In the genomic region with DNA sequence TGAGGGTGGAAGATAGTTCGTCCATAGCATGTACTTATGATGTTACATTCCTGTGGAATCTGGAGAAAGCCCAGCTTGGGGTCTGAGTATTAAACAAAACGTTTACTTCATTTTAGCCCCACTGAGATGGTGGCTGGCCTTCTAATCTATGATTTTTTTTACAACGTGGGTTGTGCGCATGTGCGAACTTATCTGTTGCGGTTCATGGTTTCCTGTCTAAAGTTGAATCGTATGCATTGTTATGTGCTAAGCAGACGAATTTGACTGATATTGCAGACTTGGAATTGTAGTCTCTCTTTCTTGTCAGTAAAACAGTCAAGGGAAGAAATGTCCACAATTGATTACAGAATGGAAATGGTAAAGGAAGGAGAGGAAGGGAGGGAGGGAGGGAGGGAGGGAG, we compare ENCODE assay signal across 15 mouse cellular contexts. TPM values are rescaled to one million over a fixed set of nuclear protein-coding genes. Genes with fewer than 3 reads are reported as not detected.
A peak's percentile ranks its signal among the peaks of the same experiment; 100 is the strongest.
DNase-seq lines count a peak whose midpoint lies in the region; ATAC-seq lines count a peak whose summit lies in the region.
"Had no signal": no experiment of that assay in that cellular context is flagged by ENCODE, and none has a peak within 500 bp of the region (broad histone marks: within the 10 kb centered on the region; RNA-seq: fewer than 3 reads in every experiment).

No protein-coding gene starts in this region.

- peaks cover 24% of the 10 kb centered on the region for H3K27me3 ChIP-seq in megakaryocyte, embryonic 14.5 days (replicated peaks)
- no peaks in the 10 kb centered on the region for H3K27me3 ChIP-seq in liver, embryonic 15.5 days
- H3K27me3 ChIP-seq: embryonic facial prominence, embryonic 13.5 days had no signal

- peak overlapping the region; percentile 4 for H3K4me3 ChIP-seq in megakaryocyte, embryonic 14.5 days (replicated peaks)
- H3K4me3 ChIP-seq in liver, embryonic 15.5 days (replicated peaks): no peak overlapping the region
- H3K4me3 ChIP-seq: embryonic facial prominence, embryonic 13.5 days had no signal

- peaks cover 25% of the 10 kb centered on the region for H3K4me1 ChIP-seq in megakaryocyte, embryonic 14.5 days
- peaks cover 25% of the 10 kb centered on the region for H3K4me1 ChIP-seq in liver, embryonic 15.5 days (replicated peaks)
- H3K4me1 ChIP-seq: embryonic facial prominence, embryonic 13.5 days had no signal

- H3K9ac ChIP-seq in liver, embryonic 15.5 days: no peak overlapping the region
- H3K9ac ChIP-seq: embryonic facial prominence, embryonic 13.5 days had no signal

- 0 out of 2 replicates have a peak overlapping the region, but pooled peaks have one; percentile 52 for H3K27ac ChIP-seq in liver, embryonic 15.5 days (replicated peaks)
- H3K27ac ChIP-seq: embryonic facial prominence, embryonic 13.5 days; hindbrain, postnatal 0 days; kidney, postnatal 0 days had no signal

- ATAC-seq in megakaryocyte, adult 5-6 weeks (ENCODE audit: poor library complexity, severe bottlenecking): no peak
- no peak for ATAC-seq in liver, embryonic 15.5 days (ENCODE audit: insufficient read depth)
- ATAC-seq: forebrain, embryonic 16.5 days; hindbrain, postnatal 0 days had no signal

- H3K36me3 ChIP-seq in megakaryocyte, embryonic 14.5 days (replicated peaks; ENCODE audit: low read length): no peaks in the 10 kb centered on the region
- no peaks in the 10 kb centered on the region for H3K36me3 ChIP-seq in liver, embryonic 15.5 days (replicated peaks)

- peak; percentile 51 for DNase-seq in c-Kit-positive CD71-positive TER-119-positive erythroid progenitor cells, embryonic 14.5 days (ENCODE audit: low spot score)
- DNase-seq in thymus, postnatal 36 days: peak; percentile 15 to 20
- no peak for DNase-seq in frontal cortex, postnatal 10 days (ENCODE audit: low spot score in 2 of 2)
- DNase-seq in spleen, adult 18-20 months: no peak
- no peak for DNase-seq in lung, adult 18-20 months
- DNase-seq: cerebellum, adult 9-10 months; lung, postnatal 4 days; retina, postnatal 1 day had no signal

- peaks cover 15% of the 10 kb centered on the region; the same call in 1 of the 2 replicates for H3K9me3 ChIP-seq in megakaryocyte, embryonic 14.5 days
- H3K9me3 ChIP-seq in liver, embryonic 15.5 days (replicated peaks): no peaks in the 10 kb centered on the region
- H3K9me3 ChIP-seq: embryonic facial prominence, embryonic 13.5 days had no signal

- peak overlapping the region; percentile 27; the same call in 1 of the 2 replicates for H3K4me2 ChIP-seq in liver, embryonic 15.5 days
- H3K4me2 ChIP-seq: embryonic facial prominence, embryonic 13.5 days had no signal

- WGBS in liver, embryonic 15.5 days (ENCODE audit: insufficient replicate concordance): 22% methylated on average over 8 of the region's 8 CpGs

RNA-seq across cellular contexts. Expression of a gene that starts 17.9 kb away (rescaled TPM):
- polyA plus RNA-seq in megakaryocyte, embryonic 14.5 days (2012; ENCODE audit: insufficient read depth, low replicate concordance): not detected in 2 replicates
- total RNA-seq in megakaryocyte, adult 5-6 weeks (2015): not detected in 2 replicates
- total RNA-seq in megakaryocyte, adult 5-6 weeks (2017): 0.11 and 0.28 TPM in 2 replicates
- polyA plus RNA-seq in liver, embryonic 15.5 days (2015; fragmentation: Nextera tagmentation; extraction: Ambion mirVana): 0.73 and 0.74 TPM in 2 replicates

RNA-seq across cellular contexts. Expression of a gene that starts 34.7 kb away (rescaled TPM):
- 3.2 and 7.6 TPM in 2 replicates for polyA plus RNA-seq in megakaryocyte, embryonic 14.5 days (2012; ENCODE audit: insufficient read depth, low replicate concordance)
- 27.4 and 32.4 TPM in 2 replicates for total RNA-seq in megakaryocyte, adult 5-6 weeks (2015)
- 37.8 and 44.9 TPM in 2 replicates for total RNA-seq in megakaryocyte, adult 5-6 weeks (2017)
- 16.7 and 16.9 TPM in 2 replicates for polyA plus RNA-seq in liver, embryonic 15.5 days (2015; fragmentation: Nextera tagmentation; extraction: Ambion mirVana)

Comparison
In these comparisons a context has a peak if more than half of its experiments do, and no peak if none do; other contexts are left out.
1. DNase-seq: peak in c-Kit-positive CD71-positive TER-119-positive erythroid progenitor cells, embryonic 14.5 days (single experiment) and thymus, postnatal 36 days (2 of 2); none in frontal cortex, postnatal 10 days (0 of 2), spleen, adult 18-20 months (0 of 2) and lung, adult 18-20 months (0 of 2).